Mouse (Mus musculus): ENCODE data around the gene Nxph3.

DNA sequence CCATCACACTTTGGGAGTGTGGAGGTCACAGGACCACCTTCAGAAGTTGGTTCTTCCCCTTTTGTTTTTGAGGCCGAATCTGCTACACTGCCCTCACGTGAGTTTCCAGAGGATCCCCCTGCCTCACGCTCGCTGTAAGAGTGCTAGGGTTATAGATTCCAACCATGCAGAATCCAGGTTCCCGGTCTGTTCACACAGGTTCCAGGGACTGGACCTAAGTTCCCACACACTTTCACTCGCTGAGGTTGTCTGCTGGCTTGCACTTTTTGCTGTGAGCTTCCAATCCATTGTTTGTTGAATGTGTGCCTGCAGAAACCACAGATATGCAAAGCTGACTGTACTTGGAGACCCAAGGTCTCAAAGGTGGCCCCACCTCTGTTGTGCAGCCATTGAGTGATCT lies 42.7 kb upstream of the Nxph3 start:
- TF ChIP-seq POLR2A (IDR thresholded peaks at IDR 0.05; ENCODE audit: control insufficient read depth, extremely low read depth, insufficient read depth, low read length, poor library complexity) (no peak), CTCF (IDR thresholded peaks at IDR 0.05; ENCODE audit: borderline replicate concordance, control insufficient read depth, extremely low read depth, insufficient read depth, low read length, poor library complexity) (no peak)
